Comparison of ENCODE assay signal across 8 mouse cellular contexts in the genomic region with DNA sequence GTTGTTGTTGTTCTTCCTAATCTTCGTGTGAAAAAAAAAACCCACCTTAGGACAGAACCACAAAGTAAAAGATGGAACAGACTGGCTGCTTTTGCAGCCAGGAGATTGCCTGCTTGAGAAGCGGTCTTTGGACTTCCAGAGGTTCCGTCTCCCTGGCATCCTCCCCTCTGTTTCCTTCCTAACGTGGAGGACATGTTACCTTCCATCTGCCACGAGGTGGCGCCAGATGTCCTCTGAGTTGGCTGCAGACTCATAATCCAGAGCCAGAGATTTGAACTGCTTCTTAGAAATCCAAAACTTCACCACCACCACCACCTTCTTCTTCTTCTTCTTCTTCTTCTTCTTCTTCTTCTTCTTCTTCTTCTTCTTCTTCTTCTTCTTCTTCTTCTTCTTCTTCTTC. TPM values are rescaled to one million over a fixed set of nuclear protein-coding genes. Genes with fewer than 3 reads are reported as not detected.
DNase-seq lines count a peak whose midpoint lies in the region; ATAC-seq and TF ChIP-seq lines count a peak whose summit lies in the region.

No protein-coding gene starts in this region.

- H3K36me3 ChIP-seq in forebrain, embryonic 11.5 days (ENCODE audit: control insufficient read depth, insufficient read depth, low read length) = no peaks in the 10 kb centered on the region
- no peaks in the 10 kb centered on the region for H3K36me3 ChIP-seq in forebrain, embryonic 12.5 days (replicated peaks)
- no peaks in the 10 kb centered on the region for H3K36me3 ChIP-seq in forebrain, embryonic 14.5 days (ENCODE audit: control insufficient read depth, insufficient read depth, low read length)
- no peaks in the 10 kb centered on the region for H3K36me3 ChIP-seq in small intestine, adult 2 months (ENCODE audit: control insufficient read depth, insufficient read depth, low read length)

- no peak for TF ChIP-seq POLR2A in small intestine, adult 2 months (IDR thresholded peaks at IDR 0.05; ENCODE audit: low read depth, low read length)

- no peak overlapping the region for H3K27ac ChIP-seq in forebrain, embryonic 11.5 days (ENCODE audit: low read depth, low read length)
- H3K27ac ChIP-seq in forebrain, embryonic 12.5 days = no peak overlapping the region
- H3K27ac ChIP-seq in forebrain, embryonic 14.5 days (ENCODE audit: low read depth, low read length) = no peak overlapping the region
- H3K27ac ChIP-seq in small intestine, adult 2 months (ENCODE audit: insufficient read depth, low read depth, low read length) = no peak overlapping the region

- WGBS in forebrain, embryonic 11.5 days = under 1% methylated on average over 6 of the region's 6 CpGs
- WGBS in forebrain, embryonic 12.5 days = 3% methylated on average over 6 of the region's 6 CpGs
- WGBS in forebrain, embryonic 14.5 days = 3% methylated on average over 6 of the region's 6 CpGs
- 6% methylated on average over 6 of the region's 6 CpGs for WGBS in small intestine, adult 2 months

- H3K27me3 ChIP-seq in forebrain, embryonic 11.5 days (ENCODE audit: control insufficient read depth, insufficient read depth, low read length) = no peaks in the 10 kb centered on the region
- H3K27me3 ChIP-seq in forebrain, embryonic 12.5 days = peaks cover 4% of the 10 kb centered on the region; the same call in 1 of the 2 replicates
- H3K27me3 ChIP-seq in forebrain, embryonic 14.5 days (replicated peaks; ENCODE audit: control insufficient read depth, insufficient read depth, low read length) = no peaks in the 10 kb centered on the region
- no peaks in the 10 kb centered on the region for H3K27me3 ChIP-seq in small intestine, adult 2 months (ENCODE audit: control insufficient read depth, insufficient read depth, low read length)

- no peaks in the 10 kb centered on the region for H3K9me3 ChIP-seq in forebrain, embryonic 11.5 days (ENCODE audit: control insufficient read depth, low read length)
- no peaks in the 10 kb centered on the region for H3K9me3 ChIP-seq in forebrain, embryonic 12.5 days
- H3K9me3 ChIP-seq in forebrain, embryonic 14.5 days (replicated peaks; ENCODE audit: control insufficient read depth, low read length) = no peaks in the 10 kb centered on the region

- DNase-seq in forebrain, embryonic 11.5 days (ENCODE audit: low spot score) = peak; percentile 87
- peak; percentile 43 for DNase-seq in c-Kit-negative CD71-positive TER-119-positive erythroid progenitor cells, embryonic 14.5 days (ENCODE audit: low read depth, low spot score)
- peak; percentile 93 for DNase-seq in forebrain, embryonic 14.5 days (ENCODE audit: low spot score)
- DNase-seq in heart, postnatal 14 days = peak; percentile 89 to 91
- DNase-seq in layer of hippocampus, adult 9-11 months = peak; percentile 73
- DNase-seq in mesoderm, embryonic 11.5 days (ENCODE audit: low read depth, low spot score) = peak; percentile 86

- H3K9ac ChIP-seq in forebrain, embryonic 11.5 days (ENCODE audit: low read length) = no peak overlapping the region
- H3K9ac ChIP-seq in forebrain, embryonic 12.5 days = no peak overlapping the region
- no peak overlapping the region for H3K9ac ChIP-seq in forebrain, embryonic 14.5 days (ENCODE audit: low read length)

- peak; percentile 89; the same call in 1 of the 2 replicates for TF ChIP-seq CTCF in small intestine, adult 2 months (IDR thresholded peaks at IDR 0.05; ENCODE audit: extremely low read depth, insufficient read length, insufficient replicate concordance, low read depth, low read length)

- intact Hi-C loops in heart, postnatal 14 days (cut with DNase I) = loop anchor here (2.0 to 5.0 kb wide), 5 partner anchors 17 to 179 kb away; a partner anchor contains a TSS

- no peak overlapping the region for H3K4me2 ChIP-seq in forebrain, embryonic 11.5 days (ENCODE audit: low read depth, low read length, severe bottlenecking)
- no peak overlapping the region for H3K4me2 ChIP-seq in forebrain, embryonic 12.5 days
- no peak overlapping the region for H3K4me2 ChIP-seq in forebrain, embryonic 14.5 days (ENCODE audit: low read length)

- H3K4me1 ChIP-seq in forebrain, embryonic 11.5 days (replicated peaks; ENCODE audit: control insufficient read depth, insufficient read depth, low read length) = 0 out of 2 replicates have a peak, but pooled peaks cover 6% of the 10 kb centered on the region
- no peaks in the 10 kb centered on the region; the same call in 1 of the 2 replicates for H3K4me1 ChIP-seq in forebrain, embryonic 12.5 days
- peaks cover 3% of the 10 kb centered on the region; the same call in 1 of the 2 replicates for H3K4me1 ChIP-seq in forebrain, embryonic 14.5 days (ENCODE audit: control insufficient read depth, insufficient read depth, low read length)
- H3K4me1 ChIP-seq in small intestine, adult 2 months (ENCODE audit: control insufficient read depth, insufficient read depth, insufficient read length, low read length) = peaks cover 3% of the 10 kb centered on the region

- ATAC-seq in forebrain, embryonic 11.5 days (replicated peaks; ENCODE audit: low FRiP score) = no peak
- no peak for ATAC-seq in forebrain, embryonic 12.5 days (ENCODE audit: low FRiP score)
- peak; percentile 32; the same call in 1 of the 2 replicates for ATAC-seq in forebrain, embryonic 14.5 days

- H3K4me3 ChIP-seq in forebrain, embryonic 11.5 days (ENCODE audit: low read depth, low read length) = no peak overlapping the region
- no peak overlapping the region for H3K4me3 ChIP-seq in forebrain, embryonic 12.5 days (replicated peaks)
- H3K4me3 ChIP-seq in forebrain, embryonic 14.5 days (ENCODE audit: low read depth, low read length) = no peak overlapping the region
- no peak overlapping the region for H3K4me3 ChIP-seq in small intestine, adult 2 months (ENCODE audit: low read depth, low read length)

RNA-seq across cellular contexts. Expression of a gene that starts 19.1 kb away (rescaled TPM):
- polyA plus RNA-seq in forebrain, embryonic 11.5 days (2014; fragmentation: Nextera tagmentation; extraction: Ambion mirVana) = 13.8 and 16.5 TPM in 2 replicates
- 11.5 and 12.6 TPM in 2 replicates for polyA plus RNA-seq in forebrain, embryonic 12.5 days (2016; fragmentation: Nextera tagmentation; extraction: Ambion mirVana)
- polyA plus RNA-seq in forebrain, embryonic 14.5 days (2014; fragmentation: Nextera tagmentation; extraction: Ambion mirVana) = 7.0 and 11.0 TPM in 2 replicates
- 10 to 100 TPM; 64.1 to 67.2 TPM for total RNA-seq in heart, postnatal 14 days (2021)
- 9.8 and 10.8 TPM in 2 replicates for polyA plus RNA-seq in small intestine, adult 2 months (2012; rRNA removed)

Comparison
In these comparisons a context has a peak if more than half of its experiments do, and no peak if none do; other contexts are left out.
1. DNase-seq: peak in every context shown above with its lines; median percentile 93 in forebrain, embryonic 14.5 days; 90 in heart, postnatal 14 days; 87 in forebrain, embryonic 11.5 days; 86 in mesoderm, embryonic 11.5 days; 73 in layer of hippocampus, adult 9-11 months; 43 in c-Kit-negative CD71-positive TER-119-positive erythroid progenitor cells, embryonic 14.5 days.